Mouse (Mus musculus): ENCODE measurements at regions not wholly inside any gene's neighbourhood (a gene's known extent, or its start where the extent isn't known, plus 50 kb on each side); places are given as distances from the start of the nearest gene placed in this dataset.

DNA sequence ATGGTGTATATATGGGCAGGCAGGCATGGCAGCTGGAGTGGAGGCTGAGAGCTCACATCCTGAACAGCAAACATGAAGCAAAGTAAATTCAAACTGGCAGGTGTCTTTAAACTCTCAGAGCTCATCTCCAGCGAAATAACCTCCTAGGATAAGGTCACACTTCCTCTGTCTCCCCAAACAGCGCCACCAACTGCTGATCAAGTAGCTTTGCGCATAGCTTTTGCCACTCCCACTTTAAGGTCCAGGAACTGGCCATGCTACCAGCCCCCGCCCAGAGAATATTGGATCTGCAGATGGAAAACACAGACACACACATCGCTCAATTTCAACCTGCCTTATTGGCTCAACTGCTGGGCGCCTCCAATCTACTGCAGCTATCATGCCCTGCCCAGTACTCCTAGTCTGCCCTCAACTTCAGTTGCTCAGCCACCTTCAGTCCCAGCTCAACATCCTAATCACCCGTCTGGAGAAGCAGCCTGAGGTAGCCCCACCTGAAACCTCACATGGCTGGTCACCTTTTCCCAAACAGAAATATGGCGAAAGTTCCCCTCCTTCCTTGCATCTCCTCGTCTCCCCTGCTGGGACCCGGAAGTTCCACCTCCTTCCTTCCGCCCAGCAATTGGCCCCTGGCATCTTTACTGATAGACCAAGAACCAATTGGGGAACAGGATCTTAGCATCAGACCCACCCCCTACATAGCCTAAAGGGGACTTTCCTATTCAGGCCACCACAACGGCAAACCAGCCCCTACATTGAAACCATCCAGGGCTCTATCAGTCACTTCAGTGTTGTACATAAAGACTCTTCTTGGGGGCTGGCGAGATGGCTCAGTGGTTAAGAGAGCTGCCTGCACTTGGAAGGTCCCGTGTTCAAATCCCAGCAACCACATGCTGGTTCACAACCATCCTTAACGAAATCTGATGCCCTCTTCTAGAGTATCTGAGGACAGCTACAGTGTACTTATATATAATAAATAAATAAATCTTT is 70.4 kb upstream of the Slc38a4 start:
- no peak for DNase-seq

DNA sequence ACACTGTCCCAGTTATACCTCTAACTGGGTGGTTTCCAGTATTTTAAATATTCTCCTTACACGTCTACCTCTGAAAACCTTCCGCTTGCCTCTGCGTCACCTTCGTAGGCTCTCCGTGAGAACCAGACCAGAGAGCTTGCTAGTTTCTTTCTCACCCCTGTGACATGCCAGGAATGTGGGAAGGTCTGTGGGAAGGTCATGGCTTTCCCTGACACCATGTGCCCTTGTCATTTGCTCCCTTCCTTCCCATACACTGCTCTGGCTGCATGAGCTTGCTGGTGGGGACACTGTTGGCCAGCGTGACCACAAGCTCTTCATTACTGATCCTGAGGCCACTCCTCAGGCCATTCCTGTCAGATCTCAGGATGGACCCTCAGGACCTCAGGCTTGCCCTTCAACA is 66.5 kb upstream of the Slc38a4 start:
- no peak for DNase-seq

DNA sequence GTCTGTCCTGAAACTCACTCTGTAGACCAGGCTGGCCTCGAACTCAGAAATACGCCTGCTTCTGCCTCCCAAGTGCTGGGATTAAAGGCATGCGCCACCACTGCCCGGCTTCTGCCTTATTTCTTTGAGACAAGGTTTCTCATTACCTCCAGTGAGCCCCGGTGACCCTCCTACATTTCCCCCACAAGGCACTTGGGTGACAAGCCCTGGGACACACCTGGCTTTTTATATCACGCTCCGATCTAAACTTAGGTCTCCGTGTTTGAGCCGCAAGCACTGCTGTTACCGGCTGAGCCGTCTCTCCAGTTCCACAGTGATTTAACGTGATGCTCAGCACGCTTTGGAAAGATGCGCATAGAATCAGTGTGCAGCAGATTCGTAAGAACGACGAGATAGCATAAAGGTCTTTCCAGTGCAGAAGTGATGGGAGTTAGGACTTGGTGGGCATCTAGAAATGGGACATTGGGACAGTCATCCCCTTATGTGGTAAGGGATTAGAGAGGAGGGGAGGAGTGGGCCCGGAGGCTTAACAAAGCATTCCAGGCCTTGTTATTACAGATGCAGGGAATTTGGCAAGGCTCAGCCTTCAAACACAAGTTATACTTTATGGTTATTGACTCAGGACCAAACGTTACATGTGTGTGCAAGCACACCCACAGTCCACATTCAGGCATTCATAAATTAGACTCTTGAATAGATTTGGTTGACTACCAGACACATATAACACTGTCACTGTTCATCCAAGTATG is 56.9 kb upstream of the Slc38a4 start:
- no peak for DNase-seq

DNA sequence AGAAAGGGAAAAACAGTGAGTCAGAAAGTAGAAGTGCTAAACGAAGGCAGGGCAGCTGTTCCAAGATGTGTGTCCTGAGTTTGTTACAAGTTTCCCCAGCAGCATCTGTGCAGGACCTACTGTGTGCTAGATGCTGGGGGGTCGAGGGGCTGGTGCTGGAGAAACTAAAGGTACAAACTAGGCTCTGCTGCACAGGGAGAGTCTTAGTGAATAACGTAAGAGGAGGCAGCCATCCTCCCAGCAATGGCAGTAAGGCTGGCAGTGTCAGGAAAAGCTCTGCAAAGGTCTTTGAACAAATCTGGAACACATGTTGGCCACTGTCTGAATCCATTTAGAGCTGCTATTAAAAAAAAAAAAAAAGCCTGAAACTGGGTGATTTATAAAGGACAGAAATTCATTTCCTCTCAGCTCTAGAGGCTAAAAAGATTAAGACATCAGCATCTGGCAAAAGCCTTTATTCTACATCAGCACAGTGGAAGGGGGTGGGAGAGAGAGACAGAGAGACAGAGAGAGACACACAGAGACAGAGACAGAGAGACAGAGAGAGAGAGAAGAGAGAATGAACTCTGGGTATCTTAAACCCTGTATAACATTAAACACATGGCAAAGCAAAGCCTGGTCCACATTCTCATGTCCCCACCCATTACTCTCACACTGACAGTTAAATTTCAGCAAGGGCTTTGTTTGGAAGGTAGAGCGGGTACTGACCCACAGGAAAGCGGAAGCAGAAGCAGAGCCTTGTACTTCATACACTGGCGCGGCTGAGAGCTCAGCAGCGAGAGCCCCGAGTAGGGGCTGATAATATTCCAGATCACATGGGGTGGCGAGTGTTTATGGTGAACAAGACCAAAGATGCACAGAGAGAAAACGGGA is 55.8 kb upstream of the Slc38a4 start:
- no peak for DNase-seq

DNA sequence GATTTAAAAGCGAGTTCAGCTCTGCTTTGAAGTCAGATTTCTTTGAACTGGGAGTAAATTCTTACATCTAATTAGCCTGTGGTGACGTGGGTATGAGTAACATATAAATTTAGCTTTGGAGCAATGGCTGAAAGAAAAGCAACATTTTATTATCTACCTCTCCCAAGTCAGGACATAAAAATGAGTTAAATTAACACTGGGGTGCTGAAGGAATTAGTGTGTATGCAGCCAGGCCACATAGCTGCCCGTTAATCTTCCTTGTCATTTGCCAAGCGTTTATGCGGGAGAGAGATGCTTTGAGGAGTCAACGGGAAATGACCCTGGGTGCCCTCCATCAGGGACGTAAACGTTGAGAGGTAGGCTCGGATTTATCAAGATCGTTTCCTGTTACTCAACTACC is 52.0 kb upstream of the Slc38a4 start:
- no peak for DNase-seq

DNA sequence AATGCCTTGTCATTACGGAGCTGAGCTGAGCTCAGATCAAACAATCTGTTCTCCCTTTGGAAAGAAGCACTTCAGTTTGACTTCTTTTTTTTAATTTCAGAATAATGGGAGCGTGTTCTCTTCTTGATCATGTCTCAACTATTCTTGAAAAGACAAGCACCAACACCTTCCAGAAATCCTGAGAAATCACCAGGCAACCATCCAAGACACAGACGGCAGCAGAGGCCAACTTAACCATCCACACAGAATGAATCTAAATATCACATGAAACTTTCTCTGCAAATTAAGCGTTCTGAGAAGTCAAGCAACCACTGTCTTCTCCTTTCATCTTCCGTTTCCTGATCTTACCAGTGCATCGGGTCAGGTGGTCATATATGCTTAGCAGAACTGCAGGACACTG is 50.8 kb upstream of the Slc38a4 start:
- no peak for DNase-seq
